Mouse (Mus musculus): ENCODE results near the gene Nodal. TPM values are rescaled to one million over a fixed set of nuclear protein-coding genes. Genes with fewer than 3 reads are reported as not detected.

Gene Nodal
- polyA plus RNA-seq, 1 experiment, result 0.03 TPM

DNA sequence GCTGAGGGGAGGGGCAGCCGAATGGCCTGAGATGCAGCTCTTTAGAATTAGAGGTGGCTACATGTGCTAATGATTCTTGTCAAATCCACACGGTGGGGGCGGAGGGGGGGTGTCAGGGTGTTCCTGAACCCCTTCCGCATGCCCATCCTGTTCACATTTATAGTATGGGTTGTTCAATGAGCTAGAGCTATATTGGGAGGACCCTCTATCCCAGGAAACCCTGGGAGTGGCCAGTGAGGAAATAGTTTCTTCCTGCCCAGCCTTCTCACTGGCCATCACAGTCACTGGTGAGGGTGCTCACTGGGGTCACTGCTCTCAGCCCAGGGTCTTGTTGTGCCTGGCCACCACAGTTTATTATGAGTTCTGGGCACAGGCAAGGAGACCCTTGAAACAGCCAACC, 2.2 kb downstream of the Nodal start:
- Histone ChIP-seq H3K9me3 (ENCODE audit: control insufficient read depth, low read length) (peaks cover 10% of the 10 kb centered on the region; the same call in 1 of the 2 replicates), H3K36me3 (ENCODE audit: control insufficient read depth) (no peaks in the 10 kb centered on the region; the same call in 1 of the 2 replicates), H3K27me3 (ENCODE audit: control insufficient read depth) (peaks cover 69% of the 10 kb centered on the region), H3K4me3 (replicated peaks) (no peak overlapping the region), H3K4me1 (ENCODE audit: control insufficient read depth) (peaks cover 29% of the 10 kb centered on the region)
- TF ChIP-seq GATA1 (IDR thresholded peaks at IDR 0.05; ENCODE audit: low read length) (no peak), TAL1 (IDR thresholded peaks at IDR 0.05; ENCODE audit: low read length) (no peak)

DNA sequence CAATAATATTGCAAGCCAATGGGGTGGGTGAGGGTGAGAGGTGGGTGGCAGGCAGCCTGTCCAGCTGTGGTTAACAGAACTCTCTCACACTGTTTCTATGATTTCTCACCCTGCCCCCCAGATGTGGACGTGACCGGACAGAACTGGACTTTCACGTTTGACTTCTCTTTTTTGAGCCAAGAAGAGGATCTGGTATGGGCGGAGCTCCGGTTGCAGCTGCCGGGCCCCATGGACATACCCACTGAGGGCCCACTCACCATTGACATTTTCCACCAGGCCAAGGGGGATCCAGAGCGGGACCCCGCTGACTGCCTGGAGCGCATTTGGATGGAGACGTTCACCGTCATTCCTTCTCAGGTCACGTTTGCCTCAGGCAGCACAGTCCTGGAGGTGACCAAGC, 5.1 kb downstream of the Nodal start:
- H3K4me3 ChIP-seq (replicated peaks), result no peak overlapping the region
- TF ChIP-seq GATA1 (IDR thresholded peaks at IDR 0.05; ENCODE audit: low read length), result no peak
- TF ChIP-seq TAL1 (IDR thresholded peaks at IDR 0.05; ENCODE audit: low read length), result no peak
- H3K4me1 ChIP-seq (ENCODE audit: control insufficient read depth), result peaks cover 14% of the 10 kb centered on the region
- H3K27me3 ChIP-seq (ENCODE audit: control insufficient read depth), result peaks cover 51% of the 10 kb centered on the region
- H3K9me3 ChIP-seq (ENCODE audit: control insufficient read depth, low read length), result peaks cover 8% of the 10 kb centered on the region; the same call in 1 of the 2 replicates
- peaks cover 1% of the 10 kb centered on the region; the same call in 1 of the 2 replicates for H3K36me3 ChIP-seq (ENCODE audit: control insufficient read depth)

DNA sequence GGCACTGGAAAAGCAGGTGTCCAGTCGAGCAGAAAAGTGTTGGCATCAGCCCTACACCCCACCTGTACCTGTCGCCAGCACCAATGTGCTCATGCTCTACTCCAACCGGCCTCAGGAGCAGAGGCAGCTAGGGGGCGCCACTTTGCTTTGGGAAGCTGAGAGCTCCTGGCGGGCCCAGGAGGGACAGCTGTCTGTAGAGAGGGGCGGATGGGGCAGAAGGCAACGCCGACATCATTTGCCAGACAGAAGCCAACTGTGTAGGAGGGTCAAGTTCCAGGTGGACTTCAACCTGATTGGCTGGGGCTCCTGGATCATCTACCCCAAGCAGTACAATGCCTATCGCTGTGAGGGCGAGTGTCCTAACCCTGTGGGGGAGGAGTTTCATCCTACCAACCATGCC, 5.5 kb downstream of the Nodal start:
- H3K4me3 ChIP-seq (replicated peaks), result no peak overlapping the region
- H3K27me3 ChIP-seq (ENCODE audit: control insufficient read depth), result peaks cover 47% of the 10 kb centered on the region
- no peak for TF ChIP-seq TAL1 (IDR thresholded peaks at IDR 0.05; ENCODE audit: low read length)
- no peak for TF ChIP-seq GATA1 (IDR thresholded peaks at IDR 0.05; ENCODE audit: low read length)
- H3K4me1 ChIP-seq (ENCODE audit: control insufficient read depth), result peaks cover 11% of the 10 kb centered on the region
- H3K36me3 ChIP-seq (ENCODE audit: control insufficient read depth), result peaks cover 2% of the 10 kb centered on the region
- peaks cover 6% of the 10 kb centered on the region; the same call in 1 of the 2 replicates for H3K9me3 ChIP-seq (ENCODE audit: control insufficient read depth, low read length)

DNA sequence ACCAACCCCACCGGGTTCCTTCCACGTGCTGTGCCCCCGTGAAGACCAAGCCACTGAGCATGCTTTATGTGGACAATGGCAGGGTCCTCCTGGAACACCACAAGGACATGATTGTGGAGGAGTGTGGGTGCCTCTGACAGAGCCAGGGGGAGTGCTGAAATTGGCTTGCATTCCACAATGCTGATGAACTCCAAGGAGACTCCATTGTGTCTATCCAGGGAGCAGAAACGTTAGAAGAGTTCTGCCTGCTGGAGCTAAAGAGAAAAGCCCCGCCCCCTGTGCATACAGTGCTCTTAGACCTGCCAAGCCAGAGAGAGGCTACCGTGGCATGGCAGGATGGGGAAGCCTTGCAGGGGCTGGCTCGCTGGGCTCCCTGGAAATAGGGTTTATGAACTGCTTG, 6.7 kb downstream of the Nodal start:
- Histone ChIP-seq H3K36me3 (ENCODE audit: control insufficient read depth) (peaks cover 11% of the 10 kb centered on the region), H3K27me3 (ENCODE audit: control insufficient read depth) (peaks cover 35% of the 10 kb centered on the region), H3K4me1 (ENCODE audit: control insufficient read depth) (peaks cover 6% of the 10 kb centered on the region), H3K9me3 (ENCODE audit: control insufficient read depth, low read length) (peaks cover 2% of the 10 kb centered on the region; the same call in 1 of the 2 replicates), H3K4me3 (replicated peaks) (no peak overlapping the region)
- TF ChIP-seq GATA1 (IDR thresholded peaks at IDR 0.05; ENCODE audit: low read length) (no peak), TAL1 (IDR thresholded peaks at IDR 0.05; ENCODE audit: low read length) (no peak)

DNA sequence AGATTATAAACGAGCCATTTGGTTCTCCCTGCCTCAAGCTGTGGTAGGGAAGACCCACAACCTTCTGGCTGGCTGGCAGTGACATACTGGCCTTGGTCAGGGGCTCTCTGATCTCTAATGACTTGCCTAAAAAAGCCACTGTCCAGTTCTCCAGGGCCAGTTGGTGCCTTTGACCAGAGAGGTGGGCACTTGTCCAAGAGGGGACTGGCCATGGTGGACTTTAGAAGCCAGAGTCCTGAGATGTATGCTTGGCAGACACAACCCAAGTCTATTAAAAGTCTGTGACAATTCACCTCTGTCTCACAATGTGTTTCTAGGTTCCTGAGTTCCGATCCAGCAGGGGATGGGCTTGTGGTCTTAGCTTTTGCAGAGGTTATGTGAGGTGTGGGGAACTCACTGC, 7.3 kb downstream of the Nodal start:
- peaks cover 16% of the 10 kb centered on the region for H3K36me3 ChIP-seq (ENCODE audit: control insufficient read depth)
- peaks cover 29% of the 10 kb centered on the region for H3K27me3 ChIP-seq (ENCODE audit: control insufficient read depth)
- no peaks in the 10 kb centered on the region for H3K9me3 ChIP-seq (ENCODE audit: control insufficient read depth, low read length)
- H3K4me1 ChIP-seq (ENCODE audit: control insufficient read depth), result peaks cover 6% of the 10 kb centered on the region
- no peak overlapping the region for H3K4me3 ChIP-seq (replicated peaks)
- no peak for TF ChIP-seq GATA1 (IDR thresholded peaks at IDR 0.05; ENCODE audit: low read length)
- TF ChIP-seq TAL1 (IDR thresholded peaks at IDR 0.05; ENCODE audit: low read length), result no peak

DNA sequence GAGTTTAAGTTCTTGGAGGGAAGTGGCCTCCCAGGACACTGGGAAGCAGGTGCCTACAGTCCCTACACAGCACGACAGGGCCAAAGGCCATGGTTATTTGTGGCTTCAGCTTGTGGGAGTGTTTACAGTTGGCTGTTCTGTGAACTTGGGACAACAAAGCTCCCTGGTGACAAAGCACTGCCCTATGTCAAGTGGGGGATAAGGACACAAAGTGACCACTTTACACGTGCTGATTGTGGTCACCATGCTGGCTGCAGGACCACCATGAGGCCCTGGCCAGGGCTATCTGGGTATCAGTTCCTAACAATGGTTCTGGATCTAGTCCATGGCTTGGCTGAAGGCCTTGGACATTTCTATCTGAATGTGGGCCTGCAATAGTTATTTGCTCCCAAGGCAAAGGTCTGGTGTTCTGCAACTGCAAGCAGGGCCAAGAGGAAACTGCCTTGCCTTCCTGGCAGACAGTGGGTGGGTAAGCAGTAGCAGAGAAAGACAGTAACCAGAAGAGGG, 8.5 kb downstream of the Nodal start:
- Histone ChIP-seq H3K36me3 (ENCODE audit: control insufficient read depth) (peaks cover 29% of the 10 kb centered on the region), H3K4me1 (ENCODE audit: control insufficient read depth) (peaks cover 6% of the 10 kb centered on the region), H3K27me3 (ENCODE audit: control insufficient read depth) (peaks cover 17% of the 10 kb centered on the region), H3K4me3 (replicated peaks) (no peak overlapping the region), H3K9me3 (ENCODE audit: control insufficient read depth, low read length) (no peaks in the 10 kb centered on the region)
- TF ChIP-seq GATA1 (IDR thresholded peaks at IDR 0.05; ENCODE audit: low read length) (no peak), TAL1 (IDR thresholded peaks at IDR 0.05; ENCODE audit: low read length) (no peak)

DNA sequence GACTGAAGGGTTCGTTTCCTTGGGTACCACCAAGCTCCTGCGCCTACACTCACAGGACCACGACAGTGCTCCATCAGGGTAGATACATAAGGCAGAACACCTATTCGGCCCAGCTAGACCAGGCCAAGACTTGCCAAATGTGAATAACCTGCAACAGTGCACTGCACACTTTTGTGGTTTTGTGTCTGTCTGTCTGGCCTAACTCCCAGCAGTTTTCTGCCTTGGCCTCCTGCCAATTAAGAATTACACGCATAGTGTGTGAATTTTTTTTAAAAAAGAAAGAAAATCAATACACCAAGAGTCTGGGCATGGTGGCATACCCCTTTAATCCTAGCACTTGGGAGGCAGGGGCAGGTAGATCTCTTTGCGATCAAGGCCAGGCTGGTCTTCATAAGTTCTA, 10.2 kb downstream of the Nodal start:
- H3K9me3 ChIP-seq (ENCODE audit: control insufficient read depth, low read length), result no peaks in the 10 kb centered on the region
- H3K4me1 ChIP-seq (ENCODE audit: control insufficient read depth), result peaks cover 6% of the 10 kb centered on the region
- H3K36me3 ChIP-seq (ENCODE audit: control insufficient read depth), result peaks cover 45% of the 10 kb centered on the region
- no peak overlapping the region for H3K4me3 ChIP-seq (replicated peaks)
- peaks cover 6% of the 10 kb centered on the region for H3K27me3 ChIP-seq (ENCODE audit: control insufficient read depth)
- TF ChIP-seq TAL1 (IDR thresholded peaks at IDR 0.05; ENCODE audit: low read length), result no peak
- TF ChIP-seq GATA1 (IDR thresholded peaks at IDR 0.05; ENCODE audit: low read length), result no peak

DNA sequence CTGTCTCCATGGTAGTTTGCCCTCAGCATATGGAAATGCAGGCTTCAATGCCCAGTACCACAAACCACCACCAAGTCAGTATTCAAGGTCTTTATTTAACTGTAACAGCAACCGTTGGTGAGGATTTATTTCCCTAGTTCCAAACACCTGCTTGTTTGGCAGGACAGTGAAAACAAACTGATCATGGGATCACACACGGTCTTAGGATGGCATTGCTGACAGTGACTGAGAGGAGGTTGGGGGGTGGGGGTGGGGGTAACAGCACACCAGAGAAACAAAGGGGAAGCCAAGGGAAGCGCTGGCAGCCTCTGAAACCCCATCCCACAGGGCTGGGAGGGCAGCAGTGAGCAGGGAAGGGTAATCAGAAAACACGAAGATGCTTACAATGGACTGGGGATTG, 10.6 kb downstream of the Nodal start:
- Histone ChIP-seq H3K4me1 (ENCODE audit: control insufficient read depth) (peaks cover 1% of the 10 kb centered on the region), H3K9me3 (ENCODE audit: control insufficient read depth, low read length) (no peaks in the 10 kb centered on the region), H3K4me3 (replicated peaks) (no peak overlapping the region), H3K27me3 (ENCODE audit: control insufficient read depth) (peaks cover 1% of the 10 kb centered on the region; the same call in 1 of the 2 replicates), H3K36me3 (ENCODE audit: control insufficient read depth) (peaks cover 49% of the 10 kb centered on the region)
- TF ChIP-seq TAL1 (IDR thresholded peaks at IDR 0.05; ENCODE audit: low read length) (no peak), GATA1 (IDR thresholded peaks at IDR 0.05; ENCODE audit: low read length) (no peak)

DNA sequence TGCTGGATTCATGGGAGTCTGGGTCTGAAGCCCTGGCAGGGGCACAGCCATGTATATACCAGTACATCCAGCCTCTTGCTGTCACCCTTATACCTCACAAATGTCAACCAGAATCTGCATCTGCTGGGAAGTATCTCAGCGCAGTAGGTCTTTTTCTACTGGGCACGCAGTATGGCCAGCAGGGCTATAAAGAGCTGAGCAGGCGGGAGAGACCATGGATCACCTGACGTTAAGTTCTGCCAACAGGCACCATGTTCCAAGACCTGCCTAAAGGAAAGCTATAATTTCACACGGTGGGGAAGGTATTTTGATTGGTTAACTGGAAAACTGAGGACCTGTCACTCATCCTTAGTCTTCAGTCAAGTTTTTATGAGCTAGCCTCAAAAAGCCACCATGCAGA, 11.3 kb downstream of the Nodal start:
- Histone ChIP-seq H3K4me1 (ENCODE audit: control insufficient read depth) (no peaks in the 10 kb centered on the region; the same call in 1 of the 2 replicates), H3K27me3 (ENCODE audit: control insufficient read depth) (no peaks in the 10 kb centered on the region), H3K36me3 (ENCODE audit: control insufficient read depth) (peaks cover 56% of the 10 kb centered on the region), H3K9me3 (ENCODE audit: control insufficient read depth, low read length) (no peaks in the 10 kb centered on the region), H3K4me3 (replicated peaks) (no peak overlapping the region)
- no peak for TF ChIP-seq TAL1 (IDR thresholded peaks at IDR 0.05; ENCODE audit: low read length)
- no peak for TF ChIP-seq GATA1 (IDR thresholded peaks at IDR 0.05; ENCODE audit: low read length)

DNA sequence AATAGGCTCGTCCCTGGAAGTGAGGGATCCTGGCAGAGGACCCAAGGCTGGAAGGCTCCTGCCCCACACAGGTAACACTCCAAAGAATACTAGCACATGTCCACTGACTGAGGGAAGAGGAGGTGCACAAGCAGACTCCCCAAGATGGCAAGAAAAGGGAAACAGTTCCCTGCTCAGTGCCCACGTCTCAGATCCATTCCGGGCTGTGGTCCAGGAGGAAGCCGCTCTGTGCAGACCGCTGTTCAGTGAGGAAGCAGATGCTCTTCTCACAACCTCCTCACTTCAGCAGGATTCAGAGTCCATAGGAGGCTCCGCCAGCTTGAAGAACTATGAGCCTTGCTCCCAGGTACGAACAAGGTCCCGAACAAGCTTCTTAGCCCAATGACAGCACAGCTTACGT, 13.6 kb downstream of the Nodal start:
- Histone ChIP-seq H3K9me3 (ENCODE audit: control insufficient read depth, low read length) (no peaks in the 10 kb centered on the region), H3K36me3 (ENCODE audit: control insufficient read depth) (peaks cover 78% of the 10 kb centered on the region), H3K4me3 (replicated peaks) (no peak overlapping the region), H3K4me1 (ENCODE audit: control insufficient read depth) (no peaks in the 10 kb centered on the region; the same call in 1 of the 2 replicates), H3K27me3 (ENCODE audit: control insufficient read depth) (no peaks in the 10 kb centered on the region)
- TF ChIP-seq GATA1 (IDR thresholded peaks at IDR 0.05; ENCODE audit: low read length), result no peak
- no peak for TF ChIP-seq TAL1 (IDR thresholded peaks at IDR 0.05; ENCODE audit: low read length)
